Comparison of ENCODE assay signal across 24 mouse cellular contexts in the genomic region with DNA sequence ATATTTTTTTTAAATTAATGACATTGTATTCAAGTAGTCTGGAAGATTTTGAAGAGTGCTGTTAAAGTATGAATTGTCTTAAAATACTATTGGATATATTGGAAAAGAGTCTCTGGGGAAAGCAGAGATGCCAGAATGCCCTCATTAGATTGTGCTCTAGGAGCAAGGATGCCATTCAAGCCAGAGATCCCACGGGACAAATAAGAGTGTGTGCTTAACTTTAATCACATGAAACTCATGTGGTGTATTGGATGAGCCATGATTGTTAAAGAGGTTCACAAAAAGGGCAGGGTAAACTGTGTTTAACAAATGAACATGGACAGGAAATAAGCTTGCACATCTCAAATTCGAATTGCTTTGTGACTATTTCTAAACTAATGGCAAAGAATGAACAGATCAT.
"Had no signal": no experiment of that assay in that cellular context is flagged by ENCODE, and none has a peak within 500 bp of the region (broad histone marks: within the 10 kb centered on the region; RNA-seq: fewer than 3 reads in every experiment).

No protein-coding gene starts in this region.

- H3K9ac ChIP-seq: intestine, embryonic 15.5 days; kidney, embryonic 15.5 days; limb, embryonic 12.5 days; limb, embryonic 15.5 days; liver, embryonic 14.5 days; liver, postnatal 0 days; lung, embryonic 14.5 days; midbrain, embryonic 13.5 days had no signal

- H3K27ac ChIP-seq: intestine, embryonic 15.5 days; kidney, embryonic 15.5 days; limb, embryonic 12.5 days; limb, embryonic 15.5 days; liver, embryonic 14.5 days; macrophage; midbrain, embryonic 13.5 days; stomach, postnatal 0 days had no signal

- H3K36me3 ChIP-seq: intestine, embryonic 15.5 days; kidney, embryonic 15.5 days; limb, embryonic 12.5 days; limb, embryonic 15.5 days; midbrain, embryonic 13.5 days had no signal

- H3K27me3 ChIP-seq: intestine, embryonic 15.5 days; kidney, embryonic 15.5 days; limb, embryonic 12.5 days; limb, embryonic 15.5 days; megakaryocyte, embryonic 14.5 days; midbrain, embryonic 13.5 days had no signal

- H3K4me2 ChIP-seq: intestine, embryonic 15.5 days; kidney, embryonic 15.5 days; limb, embryonic 12.5 days; limb, embryonic 15.5 days; liver, embryonic 11.5 days; lung, embryonic 14.5 days; midbrain, embryonic 13.5 days had no signal

- H3K4me3 ChIP-seq: intestine, embryonic 15.5 days; kidney, embryonic 15.5 days; limb, embryonic 12.5 days; limb, embryonic 15.5 days; megakaryocyte, embryonic 14.5 days; midbrain, embryonic 13.5 days had no signal

- DNase-seq: kidney, adult 11 months; kidney, adult 8-10 months; kidney, postnatal 10 days; kidney, postnatal 36 days; left cerebral cortex, postnatal 4 days; liver, postnatal 0 days; lung, embryonic 14.5 days; right cerebral cortex, adult 18-20 months; right cerebral cortex, postnatal 14 days; right cerebral cortex, postnatal 4 days; thymus, adult 2 months; thymus, postnatal 14 days; thymus, postnatal 4 days had no signal

- ATAC-seq: intestine, embryonic 15.5 days; liver, postnatal 0 days; lung, postnatal 0 days; midbrain, embryonic 13.5 days had no signal

- H3K4me1 ChIP-seq: intestine, embryonic 15.5 days; kidney, embryonic 15.5 days; limb, embryonic 12.5 days; limb, embryonic 15.5 days; midbrain, embryonic 13.5 days had no signal

- H3K9me3 ChIP-seq: intestine, embryonic 15.5 days; kidney, embryonic 15.5 days; limb, embryonic 12.5 days; limb, embryonic 15.5 days; megakaryocyte, embryonic 14.5 days; midbrain, embryonic 13.5 days had no signal
